Mouse (Mus musculus): Measurements from ENCODE around the gene Slc44a5.

The Slc44a5 gene

DNA sequence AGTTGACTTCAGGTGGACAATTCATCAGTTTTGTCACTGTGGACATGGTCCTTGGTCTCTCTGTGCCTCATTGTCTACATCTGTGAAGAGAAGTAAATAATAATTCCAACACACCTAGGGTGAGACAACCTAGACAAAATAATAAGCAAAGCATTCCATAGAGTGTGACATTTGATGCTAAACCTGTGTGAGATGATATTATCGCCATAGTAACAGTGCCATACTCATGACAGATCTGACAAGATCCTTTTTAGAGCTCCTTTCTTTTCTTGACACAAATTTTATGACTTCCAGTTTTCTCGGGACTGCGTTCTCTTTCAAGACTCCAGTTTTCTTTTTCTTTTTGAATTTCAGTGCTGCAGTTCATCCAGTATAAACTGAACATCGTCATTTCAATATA, 192.6 kb downstream of the Slc44a5 start:
- DNase-seq (ENCODE audit: low spot score in 2 of 2): no peak

DNA sequence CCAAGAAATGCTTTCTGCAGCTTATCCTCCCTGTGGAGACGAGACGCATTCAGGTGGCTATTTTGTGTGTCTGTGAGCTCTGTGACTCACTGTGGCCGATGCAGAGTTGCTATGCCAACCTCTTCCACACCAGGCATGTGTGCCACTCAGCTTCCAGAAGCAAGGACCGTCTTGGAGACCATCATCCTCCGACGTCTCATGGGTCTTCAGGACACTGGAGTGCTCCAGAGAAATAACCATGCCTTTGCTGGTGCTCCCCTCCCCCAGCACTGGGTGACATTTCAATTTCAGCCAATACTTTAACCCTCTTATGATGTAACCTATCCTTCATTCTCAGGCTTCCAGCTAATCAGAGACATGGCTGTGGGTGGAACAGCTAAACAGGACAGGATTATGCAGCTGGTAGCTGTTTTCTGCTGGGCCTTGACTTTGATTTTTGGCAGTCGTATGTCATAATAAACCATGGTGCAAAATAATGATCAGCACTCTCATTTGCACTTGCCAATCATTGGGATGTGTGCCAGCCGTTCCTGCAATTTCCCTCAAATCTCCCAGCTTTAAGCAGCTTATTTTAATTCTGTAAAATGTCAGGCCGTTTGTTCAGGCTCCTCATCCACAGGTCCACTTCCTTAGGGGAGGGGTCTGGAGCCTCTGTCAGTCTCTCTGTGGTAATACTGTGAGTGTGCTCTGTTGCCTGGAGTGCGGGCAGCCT, 198.8 kb downstream of the Slc44a5 start:
- DNase-seq (ENCODE audit: low spot score in 2 of 2): no peak

DNA sequence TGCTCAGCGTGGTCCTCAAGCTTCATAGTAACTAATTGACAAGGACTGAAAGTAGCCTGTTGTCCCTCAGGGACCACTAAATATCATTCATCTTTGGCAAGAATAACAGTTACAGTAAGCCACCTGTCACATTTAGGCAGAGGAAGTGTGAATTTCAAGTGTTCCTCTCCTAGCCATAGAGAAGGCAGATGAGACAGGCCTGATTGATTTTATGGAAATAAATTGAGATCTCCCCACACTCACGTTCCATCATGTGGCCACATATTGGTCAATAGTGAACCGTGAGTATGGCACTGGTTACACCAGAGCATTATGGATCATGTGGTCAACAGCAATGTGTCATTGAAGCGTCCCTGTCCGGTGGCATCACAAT, 199.3 kb downstream of the Slc44a5 start:
- DNase-seq (ENCODE audit: low spot score in 2 of 2): no peak

DNA sequence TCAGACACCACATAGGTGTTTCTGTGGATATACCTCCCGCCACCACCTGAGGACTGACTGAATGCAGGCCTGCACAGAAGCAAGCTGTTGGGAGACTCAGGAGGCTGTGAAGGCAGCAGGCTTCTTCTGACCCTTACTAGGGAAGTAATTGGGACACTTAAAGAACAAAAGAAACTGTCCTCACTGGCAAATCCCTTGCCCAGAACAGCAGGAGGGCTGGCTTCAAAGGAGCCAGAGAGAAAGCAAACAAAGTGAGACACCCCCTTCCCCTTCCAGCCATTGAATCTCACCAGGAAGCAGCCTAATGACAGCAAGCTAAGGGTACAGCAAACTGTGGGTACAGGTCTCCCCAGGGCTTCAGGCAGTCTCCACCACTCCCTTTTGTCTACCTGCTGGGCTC, 200.3 kb downstream of the Slc44a5 start:
- DNase-seq (ENCODE audit: low spot score in 2 of 2): no peak

DNA sequence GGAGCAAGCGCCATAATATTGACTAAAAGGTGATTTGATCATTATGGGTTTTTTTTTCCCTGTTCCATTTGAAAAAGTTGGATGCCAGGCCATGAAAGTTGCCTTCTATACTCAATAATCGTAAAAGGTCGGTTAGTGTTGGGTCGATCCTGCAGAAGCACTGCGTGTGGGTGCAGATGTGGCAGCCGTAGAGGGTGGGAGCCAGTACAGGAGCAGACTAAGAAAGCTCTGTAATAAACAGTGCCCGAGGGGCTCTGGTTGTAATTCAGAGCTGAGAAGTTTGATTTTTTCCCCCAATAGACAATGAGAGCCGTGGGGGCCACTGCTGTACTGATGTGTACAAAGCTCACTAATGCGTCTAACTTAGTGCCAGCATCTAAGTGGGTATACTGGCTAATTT, 200.8 kb downstream of the Slc44a5 start:
- no peak for DNase-seq (ENCODE audit: low spot score in 2 of 2)

DNA sequence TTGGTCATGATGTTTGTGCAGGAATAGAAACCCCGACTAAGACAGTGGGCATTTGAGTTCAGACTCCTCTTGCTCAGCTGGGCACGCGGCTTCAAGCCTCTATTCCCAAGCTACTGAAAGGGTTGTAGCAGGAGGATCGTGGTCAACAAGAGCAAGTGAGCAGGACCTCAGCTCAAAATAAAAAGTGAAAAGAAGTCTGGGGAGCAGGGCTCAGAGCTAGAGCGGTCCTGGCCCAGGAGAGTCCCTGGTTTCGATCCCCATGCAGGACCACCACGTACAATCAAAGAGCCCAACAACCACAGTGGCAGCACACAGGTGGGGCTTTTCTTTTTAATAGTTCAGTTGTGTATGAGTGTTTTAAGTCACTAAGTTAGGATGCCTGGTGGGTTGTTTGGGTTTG, 201.5 kb downstream of the Slc44a5 start:
- no peak for DNase-seq (ENCODE audit: low spot score in 2 of 2)

- DNase-seq (ENCODE audit: low spot score in 2 of 2): no peak
Measured at GRCm38 (mm10) chr3:154177665-154178305, 204.5 kb downstream of the Slc44a5 start.

DNA sequence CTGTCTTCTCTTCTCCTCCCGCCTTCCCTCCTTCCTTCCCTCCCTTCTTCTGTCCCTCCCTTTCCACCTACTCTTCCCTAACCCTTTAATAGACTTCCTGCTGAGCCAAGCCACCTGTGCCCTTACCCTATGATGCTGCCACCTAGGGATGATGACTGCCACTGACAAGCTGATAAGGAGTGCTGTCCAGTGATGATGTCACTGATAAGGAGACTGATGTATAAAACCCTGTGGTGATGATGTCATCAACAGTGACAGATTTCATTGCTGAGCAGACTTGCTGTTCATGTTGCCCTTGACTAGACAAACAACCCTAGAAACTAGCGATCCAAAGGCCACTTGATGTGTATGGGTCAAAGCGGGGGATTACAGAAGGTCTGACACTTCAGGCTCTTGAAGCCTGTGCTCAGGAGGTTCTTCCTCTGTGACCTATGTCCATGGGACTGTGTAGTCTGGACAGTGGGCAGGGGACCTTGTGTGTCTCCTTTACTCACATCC, 206.2 kb downstream of the Slc44a5 start:
- no peak for DNase-seq (ENCODE audit: low spot score in 2 of 2)

- no peak for DNase-seq (ENCODE audit: low spot score in 2 of 2)
Measured at GRCm38 (mm10) chr3:154182987-154183386, 209.8 kb downstream of the Slc44a5 start.

- DNase-seq (ENCODE audit: low spot score in 2 of 2): no peak
Measured at GRCm38 (mm10) chr3:154183957-154184356, 210.7 kb downstream of the Slc44a5 start.

GRCm38 (mm10) chr3:154188668-154189067, 215.4 kb downstream of the Slc44a5 start:
- DNase-seq (ENCODE audit: low spot score in 2 of 2): no peak

DNA sequence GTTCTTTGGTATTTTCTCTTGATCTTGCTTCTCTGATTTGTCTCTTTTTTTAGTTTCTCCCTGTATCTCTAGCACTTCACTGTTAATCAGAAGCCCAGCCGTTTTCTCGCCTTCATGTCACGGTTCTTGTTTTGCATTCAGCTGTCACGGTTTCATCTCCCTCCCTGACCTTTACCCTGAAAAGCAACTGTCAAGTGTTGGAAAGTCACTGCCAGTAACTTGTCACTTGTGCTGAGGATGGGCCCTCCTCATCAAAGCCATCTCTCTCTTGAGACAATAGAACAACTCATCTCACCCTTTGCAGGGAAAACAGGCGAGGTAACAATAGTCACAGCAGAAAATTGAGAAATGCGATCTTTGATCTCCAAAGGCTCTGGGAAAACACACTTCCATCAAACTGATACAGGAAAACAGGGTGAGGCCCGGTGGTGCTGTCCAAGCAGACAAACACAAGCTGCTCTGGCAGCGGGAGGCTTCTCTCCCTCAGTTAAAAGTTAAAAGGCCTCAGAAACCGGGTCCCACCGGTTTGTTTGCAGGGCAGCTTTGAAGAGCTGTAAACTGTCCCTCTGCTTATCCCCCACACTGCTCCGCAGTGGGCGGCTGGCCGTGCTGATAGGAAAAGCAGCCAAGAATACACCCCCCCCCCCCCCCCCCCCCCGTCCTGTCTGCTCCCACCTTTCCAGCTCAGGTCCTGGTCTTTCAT, 219.2 kb downstream of the Slc44a5 start:
- no peak for DNase-seq (ENCODE audit: low spot score in 2 of 2)

DNA sequence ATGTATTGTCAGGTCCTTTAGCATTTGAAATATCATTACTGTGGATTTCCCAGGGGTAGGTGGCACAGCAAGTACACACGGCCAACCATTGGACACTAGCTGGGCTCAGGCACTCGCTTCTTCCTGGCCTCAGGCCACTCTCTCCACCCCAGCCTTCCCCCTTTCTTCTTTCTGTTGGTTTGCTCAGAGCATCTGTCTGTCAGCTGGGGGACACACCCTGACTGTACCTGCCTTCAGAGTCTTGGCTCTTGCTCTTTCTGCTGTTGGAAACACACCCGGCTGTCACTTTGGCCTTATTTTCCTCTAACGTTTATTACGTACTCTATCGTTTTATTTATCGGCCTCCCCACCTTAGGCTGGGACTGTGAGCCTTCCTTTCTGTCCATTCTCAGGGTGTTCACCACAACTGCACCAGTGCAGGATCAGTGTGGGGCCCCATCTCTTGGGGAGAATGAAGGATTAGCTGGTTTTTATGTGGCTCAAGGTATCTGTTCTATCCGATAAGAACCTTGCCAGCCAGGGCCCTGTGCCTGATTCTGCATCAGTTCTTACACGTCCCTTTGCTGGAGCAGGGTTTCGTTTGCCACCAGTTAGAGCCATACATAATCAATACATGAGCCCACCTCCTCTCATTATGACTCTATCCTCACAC, 220.1 kb downstream of the Slc44a5 start:
- no peak for DNase-seq (ENCODE audit: low spot score in 2 of 2)

DNA sequence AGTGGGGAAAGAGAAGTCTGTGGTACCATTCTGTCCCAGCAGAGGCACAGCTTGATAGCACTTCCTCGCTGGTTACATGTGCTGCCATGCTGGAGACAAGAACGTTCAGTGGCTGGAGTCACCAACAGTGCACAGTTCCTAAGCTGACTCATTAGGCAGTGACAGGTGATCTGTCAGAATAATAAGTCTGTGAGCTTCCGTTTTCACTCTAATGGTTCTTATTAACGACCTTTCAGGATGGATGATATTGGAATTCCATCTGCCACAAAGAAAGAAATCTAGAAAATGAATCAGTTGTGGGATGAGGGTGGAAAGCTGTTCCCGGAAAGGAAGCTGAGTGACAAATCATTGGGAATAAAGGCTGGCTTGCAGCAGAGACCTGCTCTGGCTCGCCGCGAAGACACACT, 227.2 kb downstream of the Slc44a5 start:
- no peak for DNase-seq (ENCODE audit: low spot score in 2 of 2)

GRCm38 (mm10) chr3:154201796-154202195, 228.6 kb downstream of the Slc44a5 start:
- DNase-seq (ENCODE audit: low spot score in 2 of 2): no peak

- DNase-seq (ENCODE audit: low spot score in 2 of 2): no peak
Measured at GRCm38 (mm10) chr3:154202383-154202782, 229.1 kb downstream of the Slc44a5 start.

- no peak for DNase-seq (ENCODE audit: low spot score in 2 of 2)
Measured at GRCm38 (mm10) chr3:154208479-154208878, 235.2 kb downstream of the Slc44a5 start.

GRCm38 (mm10) chr3:154209201-154209754, 236.0 kb downstream of the Slc44a5 start:
- DNase-seq (ENCODE audit: low spot score in 2 of 2): no peak

DNA sequence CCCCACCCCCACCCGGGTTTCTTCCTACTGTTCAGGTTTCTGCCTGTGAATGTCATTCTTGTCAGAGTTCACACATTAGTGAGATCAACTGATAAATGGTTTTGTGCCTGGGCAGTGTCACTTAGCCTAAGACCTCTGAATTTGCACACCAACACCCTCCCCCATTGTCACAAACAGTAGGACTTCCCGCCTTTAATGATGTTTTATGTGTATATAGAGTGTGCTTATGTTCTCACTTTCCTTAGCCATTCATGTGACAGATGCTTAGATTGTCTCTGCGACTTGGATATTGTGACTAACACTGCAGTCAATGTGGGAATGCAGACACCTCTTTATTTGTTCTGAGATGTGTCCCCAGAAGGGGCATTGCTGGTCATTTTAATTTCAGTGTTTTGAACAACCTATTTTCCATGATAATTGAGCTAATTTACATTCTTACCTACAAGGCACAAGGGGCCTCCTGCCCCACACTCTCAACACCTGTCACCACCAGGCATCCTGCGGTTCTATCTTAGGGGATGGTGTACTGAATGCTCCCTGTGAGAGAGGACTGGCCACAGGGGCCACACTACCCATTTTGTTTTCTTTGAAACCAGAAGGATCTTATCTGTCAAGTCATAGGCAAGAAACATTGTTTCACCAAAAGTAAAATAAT, 236.7 kb downstream of the Slc44a5 start:
- no peak for DNase-seq (ENCODE audit: low spot score in 2 of 2)

DNA sequence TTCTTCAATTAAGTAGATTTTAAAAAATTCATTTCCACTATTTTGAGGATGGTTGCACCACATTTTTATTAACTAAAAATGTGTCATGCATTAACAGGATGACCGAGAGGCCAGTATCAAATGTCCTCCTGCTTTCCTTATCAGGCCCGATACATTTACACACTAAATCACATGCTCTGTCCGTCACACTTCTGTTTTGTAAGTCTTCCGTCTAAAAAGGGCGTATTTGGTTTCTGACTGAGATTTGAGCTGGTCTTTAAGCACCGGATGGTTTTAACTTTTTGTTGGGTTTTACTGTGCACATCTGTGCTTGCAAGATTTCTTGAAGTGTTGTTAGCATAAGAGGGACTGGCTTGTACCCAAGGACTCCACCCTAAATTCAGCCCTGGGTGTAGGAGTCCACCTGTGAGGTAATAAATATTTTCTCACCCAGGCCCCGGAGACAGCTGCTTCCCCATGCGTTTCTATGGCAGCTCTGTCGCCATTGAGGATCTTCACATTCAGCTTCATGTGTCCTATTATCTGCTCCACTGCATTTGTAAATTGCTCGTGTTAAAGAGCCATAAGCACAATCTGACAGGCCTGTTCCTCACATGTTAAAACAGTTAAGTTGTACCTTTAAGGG, 237.3 kb downstream of the Slc44a5 start:
- no peak for DNase-seq (ENCODE audit: low spot score in 2 of 2)

- DNase-seq (ENCODE audit: low spot score in 2 of 2): no peak
Measured at GRCm38 (mm10) chr3:154212551-154212950, 239.3 kb downstream of the Slc44a5 start.
